Mouse (Mus musculus): ENCODE data around the gene Gm28961.
"Not testable (repeated sequence)": the region's sequence is repeated elsewhere in the genome, so short reads cannot be mapped to it uniquely, and the experiment has no call there.

The Gm28961 gene

DNA sequence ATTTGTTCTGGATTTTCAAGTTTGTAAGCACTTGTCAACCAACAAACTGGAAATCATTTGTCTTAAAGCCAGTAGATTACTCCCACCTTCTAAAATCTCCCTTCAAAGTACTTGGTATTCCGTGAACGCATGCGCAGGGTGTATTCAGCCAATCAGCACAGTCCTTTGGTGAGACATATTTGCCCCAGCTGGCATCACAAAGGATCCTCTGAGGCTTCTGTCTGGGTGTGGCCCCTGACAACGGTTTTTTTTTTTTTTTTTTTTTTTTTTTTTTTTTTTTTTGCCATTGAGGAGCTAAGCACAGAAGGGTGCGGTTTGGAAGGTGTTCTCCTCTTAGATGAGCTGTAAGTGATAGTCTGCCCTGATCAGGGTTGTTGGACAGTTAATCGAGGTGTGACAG lies at the start of gene Gm28961:
Gm28961 (plus strand) TSS at position 301 of the 400 bp plus-strand sequence.
- DNase-seq (ENCODE audit: low spot score in 2 of 2) = not testable (repeated sequence)
